ENCODE assay signal across 27 mouse cellular contexts in genomic region chr9:45349181-45349580, GRCm38 (mm10). TPM values are rescaled to one million over a fixed set of nuclear protein-coding genes. Genes with fewer than 3 reads are reported as not detected.
DNase-seq lines count a peak whose midpoint lies in the region; ATAC-seq lines count a peak whose summit lies in the region.
"Had no signal": no experiment of that assay in that cellular context is flagged by ENCODE, and none has a peak within 500 bp of the region (broad histone marks: within the 10 kb centered on the region; RNA-seq: fewer than 3 reads in every experiment).

No protein-coding gene starts in this region.

- no peak overlapping the region for H3K4me3 ChIP-seq in forebrain, embryonic 16.5 days (replicated peaks; ENCODE audit: low read length)
- H3K4me3 ChIP-seq in forebrain, embryonic 14.5 days (ENCODE audit: low read depth, low read length): no peak overlapping the region
- H3K4me3 ChIP-seq: embryonic facial prominence, embryonic 15.5 days; erythroblast, embryonic 14.5 days; forebrain, embryonic 10.5 days; heart, embryonic 10.5 days; intestine, embryonic 15.5 days had no signal

- H3K27me3 ChIP-seq in forebrain, embryonic 16.5 days (replicated peaks; ENCODE audit: control insufficient read depth, insufficient read depth, low read length): no peaks in the 10 kb centered on the region
- no peaks in the 10 kb centered on the region for H3K27me3 ChIP-seq in forebrain, embryonic 14.5 days (replicated peaks; ENCODE audit: control insufficient read depth, insufficient read depth, low read length)
- H3K27me3 ChIP-seq: embryonic facial prominence, embryonic 15.5 days; intestine, embryonic 15.5 days had no signal

- H3K4me1 ChIP-seq in forebrain, embryonic 16.5 days (replicated peaks; ENCODE audit: control insufficient read depth, insufficient read depth, low read length): no peaks in the 10 kb centered on the region
- no peaks in the 10 kb centered on the region for H3K4me1 ChIP-seq in forebrain, embryonic 14.5 days (ENCODE audit: control insufficient read depth, insufficient read depth, low read length)
- H3K4me1 ChIP-seq: embryonic facial prominence, embryonic 15.5 days; intestine, embryonic 15.5 days had no signal

- no peak overlapping the region for H3K4me2 ChIP-seq in forebrain, embryonic 16.5 days (ENCODE audit: low read length)
- H3K4me2 ChIP-seq in forebrain, embryonic 14.5 days (ENCODE audit: low read length): no peak overlapping the region
- H3K4me2 ChIP-seq: embryonic facial prominence, embryonic 15.5 days; hindbrain, embryonic 14.5 days; intestine, embryonic 15.5 days had no signal

- DNase-seq in forebrain, embryonic 14.5 days (ENCODE audit: low spot score): no peak
- peak; percentile 95 for DNase-seq in ES-CJ7 (ENCODE audit: low read depth, low spot score)
- peak; percentile 45 for DNase-seq in WW6 (ENCODE audit: low read depth, low spot score)
- peak; percentile 65 for DNase-seq in retina, embryonic 14.5 days (ENCODE audit: low spot score)
- no peak for DNase-seq in cerebellum, postnatal 14 days
- DNase-seq in left cerebral cortex, postnatal 4 days: no peak
- DNase-seq: adrenal gland, adult 8-10 months; B cell, adult 2 months; cerebellum, adult 2 months; cerebellum, postnatal 10 days; embryo, embryonic 11 days; gastrocnemius, postnatal 36 days; heart, adult 18-20 months; heart, postnatal 10 days; heart, postnatal 4 days; kidney, adult 18-20 months had no signal

- ATAC-seq in forebrain, embryonic 16.5 days: 0 out of 2 replicates have a peak, but pooled peaks have one; percentile 18
- ATAC-seq in forebrain, embryonic 14.5 days: no peak
- no peak for ATAC-seq in megakaryocyte-erythroid progenitor cell, adult 5-6 weeks (replicated peaks; ENCODE audit: low FRiP score, low TSS enrichment, poor library complexity, severe bottlenecking)
- ATAC-seq: CD4-positive, CD25-positive, alpha-beta regulatory T cell, adult 4 months; intestine, embryonic 15.5 days had no signal

- H3K9me3 ChIP-seq in forebrain, embryonic 16.5 days (ENCODE audit: control insufficient read depth, low read length): no peaks in the 10 kb centered on the region
- H3K9me3 ChIP-seq in forebrain, embryonic 14.5 days (replicated peaks; ENCODE audit: control insufficient read depth, low read length): no peaks in the 10 kb centered on the region
- H3K9me3 ChIP-seq: embryonic facial prominence, embryonic 15.5 days; forebrain, embryonic 10.5 days; G1E; heart, embryonic 10.5 days; intestine, embryonic 15.5 days had no signal

- intact Hi-C loops in left cerebral cortex, postnatal 4 days (cut with DNase I): no loop called here

- H3K9ac ChIP-seq in forebrain, embryonic 16.5 days (replicated peaks; ENCODE audit: low read depth, low read length): no peak overlapping the region
- H3K9ac ChIP-seq in forebrain, embryonic 14.5 days (ENCODE audit: low read length): no peak overlapping the region
- H3K9ac ChIP-seq: embryonic facial prominence, embryonic 15.5 days; hindbrain, embryonic 14.5 days; intestine, embryonic 15.5 days had no signal

- H3K27ac ChIP-seq in forebrain, embryonic 16.5 days (ENCODE audit: low read length): no peak overlapping the region
- no peak overlapping the region for H3K27ac ChIP-seq in forebrain, embryonic 14.5 days (ENCODE audit: low read depth, low read length)
- H3K27ac ChIP-seq: embryonic facial prominence, embryonic 15.5 days; forebrain, embryonic 10.5 days; heart, embryonic 10.5 days; hindbrain, embryonic 14.5 days; intestine, embryonic 15.5 days had no signal

- H3K36me3 ChIP-seq in forebrain, embryonic 16.5 days (ENCODE audit: control insufficient read depth, insufficient read depth): no peaks in the 10 kb centered on the region
- H3K36me3 ChIP-seq in forebrain, embryonic 14.5 days (ENCODE audit: control insufficient read depth, insufficient read depth, low read length): no peaks in the 10 kb centered on the region
- H3K36me3 ChIP-seq: embryonic facial prominence, embryonic 15.5 days; forebrain, embryonic 10.5 days; G1E; heart, embryonic 10.5 days; intestine, embryonic 15.5 days had no signal

- WGBS in forebrain, embryonic 16.5 days: 11% methylated on average over 4 of the region's 4 CpGs
- WGBS in forebrain, embryonic 14.5 days: 8% methylated on average over 4 of the region's 4 CpGs

RNA-seq across cellular contexts. Expression of gene Fxyd6, which starts 20.8 kb away (rescaled TPM):
- 481 and 559 TPM in 2 replicates for polyA plus RNA-seq in forebrain, embryonic 16.5 days (2015; fragmentation: Nextera tagmentation; extraction: Ambion mirVana)
- polyA plus RNA-seq in forebrain, embryonic 14.5 days (2014; fragmentation: Nextera tagmentation; extraction: Ambion mirVana): 355 and 413 TPM in 2 replicates
- 0.87 and 1.5 TPM in 2 replicates for total RNA-seq in megakaryocyte-erythroid progenitor cell, adult 5-6 weeks (2014; fragmentation: Nextera tagmentation)
- not detected in 2 replicates for total RNA-seq in megakaryocyte-erythroid progenitor cell, adult 5-6 weeks (2017)
- 100 to 1,000 TPM; 368 to 407 TPM for total RNA-seq in left cerebral cortex, postnatal 4 days (2021)
- total RNA-seq: common myeloid progenitor, adult 5-6 weeks had no signal
- polyA plus RNA-seq: CD4-positive, CD25-positive, alpha-beta regulatory T cell, adult 4 months; erythroblast, embryonic 14.5 days; G1E had no signal

RNA-seq across cellular contexts. Expression of gene Tmprss13, which starts 30.3 kb away (rescaled TPM):
- 0.10 TPM in 1 of 2 replicates, not detected in the other for polyA plus RNA-seq in forebrain, embryonic 16.5 days (2015; fragmentation: Nextera tagmentation; extraction: Ambion mirVana)
- polyA plus RNA-seq in forebrain, embryonic 14.5 days (2014; fragmentation: Nextera tagmentation; extraction: Ambion mirVana): 0.05 TPM in 1 of 2 replicates, not detected in the other
- total RNA-seq in megakaryocyte-erythroid progenitor cell, adult 5-6 weeks (2014; fragmentation: Nextera tagmentation): not detected in 2 replicates
- not detected in 2 replicates for total RNA-seq in megakaryocyte-erythroid progenitor cell, adult 5-6 weeks (2017)
- total RNA-seq in left cerebral cortex, postnatal 4 days (2021): not detected
- total RNA-seq: common myeloid progenitor, adult 5-6 weeks had no signal
- polyA plus RNA-seq: cerebellum, adult 2 months; erythroblast, embryonic 14.5 days; forebrain, embryonic 10.5 days; G1E; hindbrain, embryonic 14.5 days had no signal

RNA-seq across cellular contexts. Expression of gene Fxyd2, which starts 50.3 kb away (rescaled TPM):
- polyA plus RNA-seq in forebrain, embryonic 16.5 days (2015; fragmentation: Nextera tagmentation; extraction: Ambion mirVana): 6.6 and 8.7 TPM in 2 replicates
- polyA plus RNA-seq in forebrain, embryonic 14.5 days (2014; fragmentation: Nextera tagmentation; extraction: Ambion mirVana): 5.2 and 6.2 TPM in 2 replicates
- total RNA-seq in megakaryocyte-erythroid progenitor cell, adult 5-6 weeks (2014; fragmentation: Nextera tagmentation): not detected in 2 replicates
- total RNA-seq in megakaryocyte-erythroid progenitor cell, adult 5-6 weeks (2017): not detected in 2 replicates
- total RNA-seq in left cerebral cortex, postnatal 4 days (2021): 1 to 10 TPM; 6.7 to 7.0 TPM
- polyA plus RNA-seq: CD4-positive, CD25-positive, alpha-beta regulatory T cell, adult 4 months; erythroblast, embryonic 14.5 days; G1E had no signal

Comparison
In these comparisons a context has a peak if more than half of its experiments do, and no peak if none do; other contexts are left out.
1. DNase-seq: peak in ES-CJ7 (single experiment), WW6 (single experiment) and retina, embryonic 14.5 days (single experiment); none in forebrain, embryonic 14.5 days (single experiment), cerebellum, postnatal 14 days (0 of 2) and left cerebral cortex, postnatal 4 days (single experiment).
2. RNA of gene Fxyd6, which starts 20.8 kb away (total RNA-seq): 368 to 407 TPM in left cerebral cortex, postnatal 4 days; 0.87 to 1.5 TPM in megakaryocyte-erythroid progenitor cell, adult 5-6 weeks; every median in the first group is over 100 times any median in the second.
3. RNA of gene Fxyd2, which starts 50.3 kb away (total RNA-seq): 6.7 to 7.0 TPM in left cerebral cortex, postnatal 4 days; not detected in megakaryocyte-erythroid progenitor cell, adult 5-6 weeks; every median in the first group is over 4 times any median in the second.